Mouse (Mus musculus) cerebellum, postnatal 10 days (tissue): ENCODE data around the gene Rps10.
"Not testable (repeated sequence)": the region's sequence is repeated elsewhere in the genome, so short reads cannot be mapped to it uniquely, and the experiment has no call there.

Experiments used
- DNase-seq, 2 experiments: peaks; one replicate each; pipeline ENCODE4 v3.0.0; 2021; ENCODE audit warnings: mixed read lengths in 2 of 2

Gene Rps10

DNA sequence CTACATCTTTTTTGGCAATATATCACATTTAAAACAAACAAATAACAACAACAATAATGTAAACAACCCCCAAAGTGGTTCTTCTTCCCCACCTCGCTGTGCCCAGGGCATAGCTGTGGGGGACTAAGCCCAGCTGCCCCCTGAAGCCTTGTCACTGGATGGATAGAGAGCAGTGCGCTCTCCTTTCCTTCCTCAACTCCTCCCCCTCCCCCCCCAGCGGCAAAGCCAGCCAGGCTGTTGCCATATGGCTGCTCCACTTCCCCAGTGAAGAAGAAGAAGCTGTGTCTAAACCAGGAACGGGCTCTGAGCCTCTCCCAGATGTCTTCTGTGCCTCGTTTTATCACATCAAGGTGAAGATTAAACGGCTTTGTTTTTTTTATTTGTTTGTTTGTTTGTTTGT lies 6.6 kb upstream of the Rps10 start:
- DNase-seq: peak; percentile 89 to 92

DNA sequence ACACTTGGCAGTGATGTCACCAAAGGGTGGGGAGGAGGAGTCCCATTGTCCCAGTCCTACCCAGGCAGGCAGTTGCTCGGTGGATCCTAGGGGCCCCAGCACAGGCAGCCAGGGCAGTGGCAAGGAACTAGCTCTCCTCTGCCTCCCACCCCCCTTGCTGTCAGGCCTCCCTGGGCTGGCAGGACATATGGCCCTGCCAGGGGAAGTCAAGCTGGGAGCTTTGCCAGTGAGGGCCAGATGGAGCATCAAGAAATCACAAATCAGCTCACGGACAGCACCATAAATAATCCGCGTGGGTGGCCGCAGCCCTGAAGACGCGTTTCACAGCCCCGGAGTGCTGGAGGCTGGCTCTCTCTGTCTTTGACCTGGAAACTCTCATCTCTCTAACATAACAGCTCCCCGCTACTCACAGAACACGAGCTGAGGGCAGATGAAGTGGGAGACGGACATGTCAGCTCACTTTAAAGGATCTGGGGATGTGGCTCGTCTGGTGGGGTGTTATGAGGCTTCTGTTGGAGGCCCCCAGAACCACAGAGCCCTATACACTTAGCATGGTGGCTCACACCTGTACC lies 6.1 kb upstream of the Rps10 start:
- peak; percentile 98 for DNase-seq

DNA sequence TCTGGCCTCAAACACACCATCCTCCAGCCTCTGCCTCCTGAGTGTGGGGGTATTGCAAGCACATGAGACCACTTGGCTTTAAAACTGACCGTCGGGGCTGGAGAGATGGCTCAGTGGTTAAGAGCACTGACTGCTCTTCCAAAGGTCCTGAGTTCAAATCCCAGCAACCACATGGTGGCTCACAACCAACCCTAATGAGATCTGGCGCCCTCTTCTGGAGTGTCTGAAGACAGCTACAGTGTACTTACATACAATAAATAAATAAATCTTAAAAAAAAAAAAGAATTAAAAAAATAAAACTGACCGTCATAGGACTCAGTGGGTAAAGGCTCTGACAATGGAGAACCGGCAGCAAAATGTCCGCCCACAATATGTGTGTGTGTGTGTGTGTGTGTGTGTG lies 3.4 kb upstream of the Rps10 start:
- not testable (repeated sequence) for DNase-seq

DNA sequence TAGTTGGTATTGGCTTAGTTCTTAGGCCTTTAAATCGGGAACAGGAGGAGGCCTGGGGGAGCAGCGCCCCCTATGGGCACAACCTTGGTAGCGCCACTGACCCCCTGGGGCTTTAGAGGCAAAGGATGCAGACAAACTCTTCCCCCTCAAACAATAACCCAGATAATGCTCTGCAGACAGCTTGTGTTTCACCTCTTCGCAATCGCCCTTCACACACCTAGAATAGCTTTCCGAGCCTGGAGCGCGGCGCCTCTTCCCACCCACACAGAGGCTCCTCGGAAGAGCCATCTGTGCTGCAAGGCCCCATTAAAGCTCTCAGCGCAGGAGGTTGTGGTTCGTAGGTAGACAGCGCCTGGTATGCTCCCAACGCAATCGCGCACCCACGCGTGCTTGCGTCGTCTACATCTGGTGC lies 2.5 kb upstream of the Rps10 start:
- DNase-seq: peak; percentile 50 to 56

DNA sequence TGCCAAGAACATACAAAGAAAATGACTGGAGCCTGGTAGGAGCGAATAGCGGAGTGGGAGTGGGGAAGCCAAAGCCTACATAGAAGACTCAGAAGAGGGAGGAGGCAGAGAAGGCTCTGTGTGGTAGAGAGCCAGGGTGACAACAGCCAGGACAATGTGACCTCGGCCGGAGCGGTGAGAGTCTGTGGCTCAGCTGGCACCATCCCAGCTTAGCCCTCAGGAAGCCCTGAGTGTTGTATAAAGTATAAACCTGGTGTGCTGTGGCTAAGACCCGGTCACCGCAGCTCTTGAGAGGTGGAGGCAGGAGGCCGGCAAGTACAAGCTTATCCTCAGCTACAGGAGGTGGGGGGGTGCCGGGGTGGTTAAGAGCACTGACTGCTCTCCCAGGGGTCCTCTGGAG lies 864 bp upstream of the Rps10 start:
- peak; percentile 49 to 50 for DNase-seq

DNA sequence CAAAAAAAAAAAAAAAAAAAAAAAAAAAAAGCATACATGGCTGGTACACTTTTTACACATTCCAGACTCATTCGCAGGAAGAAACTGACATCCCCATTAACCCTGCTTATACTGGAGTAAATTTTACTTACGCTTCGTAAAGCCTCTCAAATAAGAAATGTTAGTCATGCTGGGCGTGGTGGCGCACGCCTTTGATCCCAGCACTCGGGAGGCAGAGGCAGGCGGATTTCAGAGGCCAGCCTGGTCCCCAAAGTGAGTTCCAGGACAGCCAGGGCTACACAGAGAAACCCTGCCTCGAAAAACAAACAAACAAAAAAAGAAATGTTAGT lies 930 bp downstream of the Rps10 start:
- DNase-seq: not testable (repeated sequence)

DNA sequence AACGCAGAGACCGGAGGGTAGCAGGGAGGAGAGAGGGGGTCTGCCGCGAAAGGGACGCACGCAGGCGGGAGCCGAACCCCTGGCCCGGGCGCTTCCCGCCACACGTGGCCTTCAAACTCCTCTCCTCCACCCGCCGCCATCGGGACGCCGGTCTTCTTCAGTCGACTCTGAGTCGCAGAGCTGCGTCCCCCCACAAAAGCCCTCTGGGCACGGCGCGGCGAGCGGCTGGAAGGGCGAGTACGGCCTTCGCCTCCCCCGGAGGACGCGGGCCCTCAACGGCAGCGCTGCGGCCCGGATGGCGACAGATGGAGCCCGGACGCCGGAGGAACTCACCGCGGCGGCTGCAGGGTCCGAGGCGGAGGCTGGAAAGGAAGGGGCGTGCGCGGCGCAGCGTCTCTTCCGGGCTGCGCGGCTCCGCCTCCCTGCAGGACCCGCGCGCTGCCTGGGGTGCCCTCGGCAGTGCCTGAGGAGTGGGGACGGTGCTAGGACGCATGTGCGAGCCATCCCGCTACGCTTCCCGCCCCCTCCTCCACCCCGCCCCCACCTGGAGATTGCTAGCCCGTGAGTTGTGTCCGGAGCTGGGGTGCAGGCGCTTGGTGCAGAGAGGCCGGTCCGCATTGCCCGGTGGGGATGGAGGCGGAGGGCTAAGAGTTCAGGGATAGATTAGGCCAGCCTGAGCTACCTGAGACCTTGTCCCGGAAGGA lies 1.4 kb downstream of the Rps10 start, which contains the start of gene RPS10-NUDT3:
TSS of gene RPS10-NUDT3 (minus strand) at position 352 of the 704 bp plus-strand sequence.
- DNase-seq: peak; percentile 93 to 96

DNA sequence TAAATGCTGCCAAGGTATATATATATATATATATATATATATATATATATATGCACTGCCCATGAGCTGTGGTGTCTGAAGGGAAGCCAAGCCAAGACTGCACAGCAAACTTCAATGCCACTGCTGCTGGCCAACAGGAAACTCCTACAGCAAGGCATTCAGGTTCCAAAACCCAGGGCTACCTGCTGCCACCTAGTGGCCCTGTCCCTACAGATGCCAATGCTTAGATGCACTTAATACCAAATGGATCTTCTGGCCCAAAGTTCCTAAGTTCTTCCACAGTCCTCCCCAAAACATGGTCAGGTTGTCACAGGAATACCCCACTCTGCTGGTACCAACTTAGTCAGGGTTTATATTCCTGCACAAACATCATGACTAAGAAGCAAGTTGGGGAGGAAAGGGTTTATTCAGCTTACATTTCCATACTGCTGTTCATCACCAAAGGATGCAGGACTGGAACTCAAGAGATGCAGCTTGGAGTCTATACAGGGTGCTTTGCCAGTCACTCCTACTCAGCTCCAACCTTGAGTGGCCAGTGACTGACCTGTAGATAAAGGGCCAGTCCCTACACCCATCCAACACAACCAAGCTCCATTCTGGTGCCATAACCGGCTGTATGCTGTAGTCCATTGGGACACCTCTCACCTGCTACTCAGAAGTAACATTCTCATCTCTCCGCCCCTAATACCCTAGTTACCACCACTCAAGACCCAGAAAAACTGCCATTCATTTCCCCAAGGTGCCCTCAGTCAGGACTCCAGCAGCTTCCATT lies 7.0 kb downstream of the Rps10 start:
- peak; percentile 93 for DNase-seq

DNA sequence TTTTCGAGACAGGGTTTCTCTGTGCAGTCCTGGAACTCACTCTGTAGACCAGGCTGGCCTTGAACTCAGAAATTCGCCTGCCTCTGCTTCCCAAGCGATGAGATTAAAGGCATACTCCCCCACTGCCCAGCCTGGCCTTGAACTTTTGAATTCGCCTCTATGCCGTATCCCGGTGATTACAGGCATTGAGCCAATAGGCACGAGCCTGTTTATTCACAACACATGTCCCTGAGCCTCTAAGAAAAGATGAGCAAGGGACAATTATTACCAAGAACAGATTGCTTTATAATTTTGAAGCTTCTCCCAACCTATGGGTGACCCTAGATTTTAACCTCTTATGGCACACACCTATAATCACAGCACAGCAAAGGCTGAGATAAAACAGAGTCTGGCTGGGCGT lies 8.1 kb downstream of the Rps10 start:
- DNase-seq: no peak

DNA sequence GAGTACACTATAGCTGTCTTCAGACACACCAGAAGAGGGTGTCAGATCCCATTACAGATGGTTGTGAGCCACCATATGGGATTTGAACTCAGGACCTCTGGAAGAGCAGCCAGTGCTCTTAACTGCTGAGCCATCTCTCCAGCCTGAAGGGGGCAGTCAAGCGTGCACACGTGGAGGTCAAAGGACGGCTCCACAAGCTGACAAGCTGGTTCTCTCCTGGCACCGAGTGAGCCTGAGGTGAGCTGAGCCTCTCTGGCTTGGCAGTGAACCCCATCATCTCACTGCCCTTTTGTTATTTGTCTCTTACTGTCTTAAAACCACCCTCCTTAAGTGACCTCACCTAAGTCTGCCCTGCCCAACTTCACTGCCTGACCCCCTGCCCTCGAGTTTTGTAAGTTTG lies 9.0 kb downstream of the Rps10 start:
- peak in 1 of 2 experiments; percentile 31 for DNase-seq

DNA sequence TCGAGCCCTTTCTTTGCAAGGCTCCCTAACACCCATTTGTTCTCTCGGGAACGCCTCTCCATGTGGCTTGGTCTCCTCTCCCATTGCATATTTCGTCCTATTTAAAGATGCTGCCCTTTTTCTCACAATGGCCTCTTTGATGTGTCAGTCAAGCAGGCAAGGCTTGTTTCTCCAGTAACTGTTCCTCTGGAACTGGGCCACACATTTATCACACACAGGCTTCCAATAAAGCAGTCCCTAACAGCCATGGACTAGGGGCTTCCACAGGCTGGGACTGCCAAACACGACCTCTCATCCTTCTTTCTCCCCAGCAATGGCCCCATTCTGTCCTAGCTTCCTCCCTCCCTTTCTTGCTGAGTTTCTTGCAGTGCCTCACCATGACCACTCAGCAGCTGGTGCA lies 9.8 kb downstream of the Rps10 start:
- peak in 1 of 2 experiments; percentile 36 for DNase-seq

DNA sequence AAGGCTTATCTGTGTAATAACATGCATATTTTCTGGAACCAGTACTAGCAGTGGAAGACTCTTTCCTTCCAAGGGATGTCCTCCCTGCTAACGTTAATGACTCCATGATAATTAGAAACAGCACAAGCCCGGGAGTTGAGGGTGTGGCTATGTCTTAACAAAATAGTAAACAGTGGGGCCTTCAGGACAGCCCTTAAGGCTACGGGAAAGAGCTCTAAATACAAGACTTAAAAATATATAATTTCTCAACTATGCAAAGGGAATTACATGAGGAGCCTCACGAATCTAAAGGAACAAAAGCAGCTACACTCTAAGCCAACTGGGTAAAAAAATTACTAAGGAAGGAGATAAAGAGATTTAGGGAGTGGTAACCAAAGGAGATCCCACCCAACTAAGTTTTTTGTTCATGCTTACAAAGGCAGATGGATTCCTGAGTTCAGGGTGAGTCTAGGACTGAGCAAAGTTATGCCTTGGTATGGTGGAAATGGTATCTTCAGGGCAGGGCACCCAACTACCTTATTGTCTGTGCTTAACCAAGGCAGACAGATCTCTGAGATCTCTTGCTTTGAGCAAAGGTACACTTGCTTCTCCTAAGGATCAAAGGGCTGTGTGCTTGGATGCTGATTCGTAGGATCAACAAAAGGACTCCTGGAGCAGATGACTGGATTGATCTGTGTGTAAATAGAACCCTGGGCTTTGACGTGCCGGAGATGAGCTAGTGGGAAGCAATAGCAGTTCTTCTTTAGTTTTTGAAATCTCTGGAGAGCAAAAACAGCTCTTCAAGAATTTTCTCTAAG lies 10.8 kb downstream of the Rps10 start:
- no peak for DNase-seq

DNA sequence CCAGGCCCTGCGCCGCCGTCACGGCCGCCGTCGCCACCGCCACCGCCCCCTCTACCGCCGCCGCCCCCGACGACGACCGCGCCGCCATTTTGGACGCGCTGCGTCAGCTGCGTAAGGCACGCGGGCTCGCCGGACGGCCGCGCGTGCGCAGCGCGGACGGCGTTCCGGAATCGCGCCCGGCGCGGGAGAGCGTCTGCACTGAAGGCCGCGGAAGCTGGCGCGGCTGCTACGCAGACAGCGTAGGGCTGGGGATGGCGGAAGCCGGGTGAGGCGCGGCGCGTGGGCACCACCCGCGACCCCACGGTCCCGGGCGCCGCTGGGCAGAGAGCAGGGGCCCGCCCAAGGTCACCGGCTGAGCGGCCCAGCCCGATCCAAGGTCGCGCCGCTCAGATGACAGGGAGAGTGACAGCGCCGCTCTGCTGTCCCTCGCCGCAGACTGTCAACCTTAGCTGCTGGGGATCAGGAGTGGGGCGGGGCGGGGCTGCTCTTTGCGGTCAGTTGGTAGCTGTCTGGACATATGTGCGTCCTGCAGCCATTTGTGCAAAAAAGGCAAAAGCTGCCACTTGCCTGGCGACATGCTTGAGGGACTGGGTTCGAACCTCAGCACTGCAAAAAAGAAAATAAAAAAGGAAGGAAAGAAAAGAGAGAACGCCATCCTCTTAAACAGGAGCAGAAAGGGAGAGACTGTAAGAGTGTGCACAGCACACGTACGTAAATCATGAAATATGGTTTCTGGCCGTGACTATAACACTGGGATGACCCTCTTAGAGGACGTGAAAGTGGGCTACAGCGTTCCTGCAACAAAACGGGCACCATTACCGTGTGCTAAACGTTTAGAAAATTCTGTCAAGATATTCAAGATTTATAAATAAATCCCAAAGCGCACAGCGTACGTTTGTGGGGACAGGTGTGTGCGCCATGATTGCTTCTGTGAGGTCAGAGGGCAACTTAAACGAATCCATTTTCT lies 12.8 kb downstream of the Rps10 start, which contains the start of gene Nudt3:
TSS of gene Nudt3 (minus strand) at position 136 of the 967 bp plus-strand sequence.
- DNase-seq: peak; percentile 95 to 96

DNA sequence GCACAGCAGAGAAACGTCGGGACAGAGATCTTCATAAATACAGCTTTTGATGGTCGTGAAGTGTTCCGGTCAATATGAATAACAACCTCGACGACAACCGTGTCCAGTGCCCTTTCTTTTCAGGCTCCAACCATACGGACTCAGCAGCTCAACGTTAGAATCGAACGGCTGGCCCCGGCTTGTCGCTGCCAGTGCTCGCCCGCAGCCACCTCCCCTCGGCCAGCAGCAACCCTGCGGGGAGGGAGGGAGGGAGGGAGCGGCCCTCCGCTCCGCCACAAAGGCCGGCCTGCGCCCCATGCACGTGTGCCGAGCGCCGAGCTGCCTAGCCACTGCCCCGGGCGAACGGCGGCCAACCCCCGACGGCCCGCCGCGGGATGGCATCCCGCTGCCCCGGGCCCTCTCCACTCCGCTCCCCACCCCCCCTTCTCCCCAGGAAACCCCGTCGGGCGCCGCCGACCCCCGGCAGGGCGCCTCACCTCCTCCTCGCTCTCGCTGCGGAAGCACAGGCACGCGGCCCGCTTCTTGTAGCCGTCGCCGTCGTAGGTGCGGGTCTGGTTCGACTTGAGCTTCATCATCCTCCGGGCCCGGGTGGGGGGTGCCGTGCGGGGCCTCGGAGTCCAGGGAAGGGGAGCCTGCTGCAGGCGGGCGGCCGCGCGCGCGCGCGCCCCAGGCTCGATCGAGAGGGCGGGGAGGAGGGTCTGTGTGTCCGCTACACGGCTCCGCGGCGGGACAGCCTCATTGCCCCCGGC lies 13.7 kb downstream of the Rps10 start:
- peak; percentile 79 to 83 for DNase-seq

DNA sequence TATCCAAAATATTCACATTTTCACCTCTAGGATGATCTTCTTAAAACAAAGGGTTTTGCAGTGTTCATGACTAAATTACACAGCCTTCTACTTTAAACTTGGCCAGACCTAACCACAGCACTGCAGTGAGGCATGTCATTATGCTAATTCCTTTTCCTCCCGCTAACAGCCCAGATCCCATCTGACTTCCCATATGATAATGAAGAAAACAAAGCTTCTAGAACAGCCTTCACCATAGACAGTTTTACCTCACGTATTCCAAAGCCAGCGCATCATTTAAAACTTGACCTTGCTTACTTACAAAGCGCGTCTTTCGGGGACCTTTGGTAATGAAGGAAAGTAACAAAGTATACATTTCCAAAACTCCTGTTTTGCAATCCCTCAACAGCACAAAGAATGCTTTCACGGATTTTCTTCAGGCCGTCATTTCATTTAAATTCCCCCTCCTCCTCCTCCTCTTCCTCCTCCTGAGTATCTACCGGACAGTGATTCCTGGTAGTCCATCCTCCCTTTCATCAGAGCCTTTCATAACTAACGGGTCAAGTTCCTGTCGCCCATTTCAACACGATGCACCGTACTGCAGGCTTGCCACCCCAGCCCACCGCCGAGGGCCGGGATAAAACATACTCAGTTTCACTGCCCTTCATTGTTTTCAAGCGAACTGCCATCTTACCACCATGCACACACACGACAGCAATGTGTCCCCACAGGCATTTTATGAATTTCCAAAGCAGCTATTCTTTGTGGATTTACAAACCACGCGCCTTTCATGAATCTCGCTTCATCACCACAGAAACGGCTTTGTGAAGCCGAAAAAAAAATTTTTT lies 14.6 kb downstream of the Rps10 start:
- DNase-seq: peak; percentile 53 to 60

DNA sequence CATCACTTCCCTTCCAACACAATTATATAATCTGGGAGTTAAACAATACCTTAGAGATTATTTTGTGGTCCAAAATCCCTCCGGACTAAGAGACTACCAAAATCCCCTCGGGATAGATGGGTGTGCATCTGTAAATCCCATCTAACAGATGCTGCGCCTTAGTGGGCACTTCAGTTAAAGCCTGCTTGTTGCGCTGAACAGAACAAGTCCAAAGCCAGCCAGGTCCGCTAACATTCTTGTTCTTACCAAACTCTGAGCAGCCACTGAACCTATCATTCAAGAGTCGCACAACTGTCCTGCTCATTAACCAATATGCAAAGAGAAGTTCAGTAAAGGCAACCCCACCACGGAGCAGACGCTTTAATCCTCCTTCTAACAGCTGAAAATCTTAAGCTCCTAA lies 15.3 kb downstream of the Rps10 start:
- no peak for DNase-seq

DNA sequence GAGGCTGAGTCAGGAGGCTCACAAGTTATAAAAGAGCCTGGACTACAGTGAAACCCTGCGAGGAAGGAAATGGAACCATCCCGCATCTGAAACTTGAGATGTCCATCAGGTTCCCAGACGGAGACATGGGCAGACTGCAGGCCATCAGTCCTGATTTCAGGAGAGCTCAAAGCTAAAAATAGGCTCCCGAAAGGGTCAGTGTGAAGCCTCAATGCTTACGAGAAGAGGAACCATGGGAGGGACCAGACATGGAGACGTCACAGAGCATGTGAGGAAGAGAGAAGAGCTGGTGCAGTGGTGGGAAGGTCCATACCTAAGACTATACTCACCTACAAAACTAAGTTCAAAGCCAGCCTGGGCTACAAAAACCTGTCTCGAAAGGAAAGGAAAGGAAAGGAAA lies 21.1 kb downstream of the Rps10 start:
- DNase-seq: no peak

DNA sequence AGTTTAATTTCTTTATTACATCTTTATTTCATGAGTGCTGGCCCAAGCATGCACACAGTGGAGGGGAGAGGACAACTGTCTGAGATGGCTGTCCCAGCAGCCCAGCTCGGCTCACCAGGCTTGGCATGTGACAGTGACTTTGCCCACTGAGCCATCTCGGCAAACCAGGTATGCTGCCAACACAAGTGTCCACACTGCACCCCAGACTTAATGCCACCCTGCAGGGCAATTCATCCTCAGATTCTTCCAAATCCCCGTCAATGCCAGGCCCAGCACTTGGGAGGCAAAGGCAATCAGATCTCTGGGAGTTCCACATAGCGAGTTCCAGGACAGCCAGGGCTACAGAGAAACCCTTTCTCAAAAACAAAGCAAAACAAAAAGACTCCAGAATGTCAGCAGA lies 23.5 kb downstream of the Rps10 start:
- DNase-seq: peak; percentile 47 to 68

DNA sequence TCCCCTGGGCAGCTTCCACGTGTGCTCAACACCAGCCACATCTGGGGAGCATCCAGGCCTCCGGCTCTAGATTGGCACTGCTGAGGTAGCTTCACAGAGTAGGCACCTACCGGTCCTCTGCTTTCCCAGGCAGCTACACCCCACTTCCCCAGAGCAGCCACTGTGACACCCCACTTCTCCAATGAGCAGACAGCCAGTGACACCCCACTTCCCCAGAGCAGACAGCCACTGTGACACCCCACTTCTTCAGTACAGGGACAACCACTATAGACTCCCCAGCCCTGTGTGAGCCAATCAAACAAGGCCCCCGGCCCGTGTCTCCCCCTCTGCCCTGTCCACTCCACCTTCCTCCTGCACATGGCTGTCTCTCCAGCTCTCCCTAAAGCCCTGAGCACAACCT lies 24.5 kb downstream of the Rps10 start:
- DNase-seq: no peak

DNA sequence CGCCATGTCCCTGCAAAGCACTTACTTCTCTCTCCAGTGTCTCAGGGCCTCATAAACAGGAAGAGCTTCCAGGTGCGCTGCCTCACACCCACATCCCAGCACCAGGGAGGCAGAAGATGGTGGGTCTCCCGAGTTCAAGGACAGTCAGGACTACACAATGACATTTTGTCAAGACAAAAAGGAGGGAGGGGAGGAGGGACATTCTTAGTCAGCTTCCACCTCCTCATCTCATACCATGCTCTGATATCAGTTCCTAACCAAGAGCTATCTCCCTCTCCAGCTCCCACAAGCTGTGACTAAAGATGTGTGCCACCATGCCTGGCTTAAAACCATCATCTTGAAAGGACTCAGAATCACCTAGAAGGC lies 25.0 kb downstream of the Rps10 start:
- no peak for DNase-seq
